Mouse (Mus musculus): Measurements from ENCODE around the gene Clstn3.
"Not testable (repeated sequence)": the region's sequence is repeated elsewhere in the genome, so short reads cannot be mapped to it uniquely, and the experiment has no call there.

Clstn3 gene

DNA sequence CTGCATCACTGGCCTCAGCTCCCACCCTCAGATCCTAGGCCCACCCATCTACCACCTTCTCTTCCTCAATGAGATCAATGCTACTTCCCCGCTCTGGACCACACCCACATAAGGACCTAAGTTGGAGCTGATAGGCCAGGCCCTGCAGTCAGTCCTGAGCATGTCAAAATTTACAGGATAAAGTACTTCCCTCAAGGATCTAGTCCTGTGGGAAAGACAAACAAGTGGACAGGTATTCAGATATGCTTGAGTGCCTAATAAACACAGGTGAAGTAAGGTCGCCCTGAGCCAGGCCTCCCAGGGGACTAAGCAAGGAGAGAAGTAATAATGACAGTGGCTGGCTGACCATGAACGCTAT, 15.0 kb upstream of the Clstn3 start:
- in situ Hi-C loops (cut with MboI, MseI) = no loop called here

DNA sequence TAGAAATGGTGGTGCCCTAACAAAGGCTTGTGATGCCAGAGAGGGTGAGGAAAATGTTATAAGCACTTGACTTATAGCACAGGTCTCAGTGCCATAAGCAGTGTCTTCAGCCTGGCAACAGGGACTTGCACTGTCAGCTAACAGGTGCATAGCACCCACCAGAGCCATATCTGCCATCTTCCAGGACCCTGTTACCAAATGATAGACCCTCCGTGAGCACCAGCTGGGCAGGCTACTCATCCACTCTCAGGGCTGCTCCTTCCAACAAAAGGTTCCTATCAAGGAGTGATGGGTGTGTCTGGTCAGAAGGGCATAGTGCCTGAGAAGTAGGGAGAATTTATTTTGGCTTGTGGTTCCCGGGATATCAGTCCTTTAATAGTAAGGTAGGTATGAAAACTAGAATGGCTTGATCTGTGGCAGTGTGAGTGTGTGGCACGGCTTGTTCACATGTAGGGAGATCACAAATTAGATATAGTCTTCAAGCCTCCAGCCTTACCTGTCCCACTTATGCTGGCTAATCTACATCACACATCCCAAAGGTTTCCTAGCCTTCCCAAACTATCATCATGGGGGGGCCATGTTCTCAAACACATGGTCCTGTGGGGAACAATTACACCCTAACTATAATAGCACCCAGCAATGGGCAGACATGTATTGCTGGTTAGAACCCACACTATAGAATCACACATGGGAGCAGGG, 14.4 kb upstream of the Clstn3 start:
- in situ Hi-C loops (cut with MboI, MseI) = no loop called here

DNA sequence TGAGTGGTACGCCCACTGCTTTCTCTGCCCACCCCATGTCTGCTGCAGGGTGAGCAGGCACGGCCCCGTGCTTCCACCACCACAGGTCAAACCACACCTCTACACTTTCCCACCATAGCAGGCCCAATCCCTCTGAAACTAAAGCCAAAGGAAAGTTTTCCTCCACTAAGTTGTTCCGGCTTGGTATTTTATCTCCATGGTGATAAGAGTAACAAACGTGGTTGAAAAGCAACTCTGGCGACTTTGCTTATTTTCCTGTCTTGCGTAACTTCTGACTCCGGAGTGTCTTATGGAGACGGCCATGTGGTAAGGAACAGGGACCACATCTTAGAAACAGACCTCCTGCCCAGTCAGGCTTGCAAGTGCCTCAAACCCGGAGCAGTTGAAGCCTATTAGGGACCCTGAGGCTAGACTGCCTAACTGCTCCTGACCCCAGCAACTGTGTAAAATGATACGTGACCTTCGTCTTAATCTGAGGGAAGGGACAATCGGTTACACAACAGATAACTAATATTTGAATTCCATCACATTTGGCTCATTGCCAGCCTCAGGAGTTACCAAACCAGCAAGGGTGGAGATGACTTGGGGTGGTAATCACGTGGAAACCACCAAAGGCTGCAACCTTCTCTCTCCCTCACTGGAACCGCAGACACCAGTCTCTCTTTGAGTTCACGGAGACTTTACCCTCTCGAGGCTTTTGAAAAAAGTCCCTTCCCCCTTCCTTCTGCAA, 13.5 kb upstream of the Clstn3 start:
- in situ Hi-C loops (cut with MboI, MseI) = no loop called here

DNA sequence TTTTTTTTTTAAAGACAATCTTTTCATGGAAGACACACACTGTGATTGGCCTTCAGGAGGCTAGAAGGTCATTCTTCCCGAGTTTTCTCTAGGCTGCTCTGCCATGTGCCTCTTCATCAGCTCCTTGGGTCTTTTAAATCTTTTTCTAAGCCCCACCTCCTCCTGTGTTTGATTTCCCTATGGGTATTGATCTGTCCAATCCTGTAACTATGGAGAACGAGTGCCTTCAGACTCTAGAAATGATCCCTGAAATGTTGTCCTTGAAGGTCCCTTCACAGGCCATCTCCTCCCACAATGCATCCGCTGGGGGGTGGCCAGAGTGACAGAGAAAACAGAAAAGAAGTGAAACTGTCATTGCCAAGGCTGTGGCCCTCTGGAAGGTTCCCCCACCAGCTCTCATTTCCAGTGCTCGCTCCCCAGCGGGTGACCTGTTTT, 12.6 kb upstream of the Clstn3 start:
- in situ Hi-C loops (cut with MboI, MseI) = no loop called here

GRCm38 (mm10) chr6:124476796-124477195, 12.2 kb upstream of the Clstn3 start:
- in situ Hi-C loops (cut with MboI, MseI) = no loop called here

DNA sequence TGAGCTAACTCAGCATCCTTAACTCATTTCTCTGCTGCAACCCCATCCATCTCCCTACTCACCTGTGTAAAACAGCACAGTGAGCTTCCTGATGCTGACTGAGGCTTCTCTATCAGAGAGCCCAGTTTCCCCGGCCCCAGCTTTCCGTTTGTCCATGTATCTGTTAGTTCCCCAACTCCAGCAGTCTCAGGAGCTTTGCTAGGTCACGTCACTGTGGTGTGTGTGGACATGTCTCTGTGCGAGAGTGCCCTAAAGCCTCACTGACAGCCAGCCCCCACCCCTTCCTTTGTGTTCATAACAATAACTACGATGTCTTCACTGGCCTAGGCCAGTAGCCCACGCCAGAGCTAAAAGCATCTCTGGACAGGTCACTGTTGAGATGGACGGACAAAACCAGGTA, 11.6 kb upstream of the Clstn3 start:
- in situ Hi-C loops (cut with MboI, MseI) = no loop called here

- in situ Hi-C loops (cut with MboI, MseI) = not testable (repeated sequence)
Observed at GRCm38 (mm10) chr6:124475335-124476075, 10.9 kb upstream of the Clstn3 start.

- in situ Hi-C loops (cut with MboI, MseI) = no loop called here
Observed at GRCm38 (mm10) chr6:124474621-124475020, 10.0 kb upstream of the Clstn3 start.

- in situ Hi-C loops (cut with MboI, MseI) = no loop called here
Observed at GRCm38 (mm10) chr6:124472801-124473200, 8.2 kb upstream of the Clstn3 start.

DNA sequence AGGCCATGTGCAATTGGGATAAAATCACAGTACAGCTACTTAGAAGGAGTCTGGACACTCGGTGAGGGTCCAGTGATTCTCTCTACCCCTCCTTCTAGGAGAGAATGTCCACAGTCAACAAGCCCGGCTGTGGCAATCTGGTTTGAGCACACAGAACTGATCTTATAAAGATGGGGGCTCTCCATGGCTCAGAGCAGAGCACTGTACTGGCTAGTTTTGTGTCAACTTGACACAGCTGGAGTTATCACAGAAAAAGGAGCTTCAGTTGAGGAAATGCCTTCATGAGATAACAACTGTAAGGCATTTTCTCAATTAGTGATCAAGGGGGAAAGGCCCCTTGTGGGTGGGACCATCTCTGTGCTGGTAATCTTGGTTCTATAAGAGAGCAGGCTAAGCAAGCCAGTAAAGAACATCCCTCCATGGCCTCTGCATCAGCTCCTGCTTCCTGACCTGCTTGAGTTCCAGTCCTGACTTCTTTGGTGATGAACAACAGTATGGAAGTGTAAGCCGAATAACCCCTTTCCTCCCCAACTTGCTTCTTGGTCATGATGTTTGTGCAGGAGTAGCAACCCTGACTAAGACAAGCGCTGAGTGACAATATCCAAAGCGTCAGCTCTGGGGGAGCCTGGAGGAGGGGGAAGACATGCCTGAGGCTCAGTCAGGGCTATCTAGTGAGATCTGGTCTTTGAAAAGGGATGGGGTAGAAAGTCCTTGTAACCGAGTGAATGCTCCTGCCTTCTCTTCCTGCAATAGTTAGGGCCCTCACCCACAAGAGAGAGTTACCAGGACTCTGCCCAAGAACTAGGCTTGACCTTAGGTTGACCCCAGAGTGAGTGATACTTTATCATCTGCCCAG, 7.4 kb upstream of the Clstn3 start:
- in situ Hi-C loops (cut with MboI, MseI) = not testable (repeated sequence)

GRCm38 (mm10) chr6:124471121-124471520, 6.5 kb upstream of the Clstn3 start:
- in situ Hi-C loops (cut with MboI, MseI) = no loop called here

- in situ Hi-C loops (cut with MboI, MseI) = no loop called here
Observed at GRCm38 (mm10) chr6:124465729-124466128, 1.1 kb upstream of the Clstn3 start.

- in situ Hi-C loops (cut with MboI, MseI) = no loop called here
Observed at GRCm38 (mm10) chr6:124465299-124465698, 705 bp upstream of the Clstn3 start.

DNA sequence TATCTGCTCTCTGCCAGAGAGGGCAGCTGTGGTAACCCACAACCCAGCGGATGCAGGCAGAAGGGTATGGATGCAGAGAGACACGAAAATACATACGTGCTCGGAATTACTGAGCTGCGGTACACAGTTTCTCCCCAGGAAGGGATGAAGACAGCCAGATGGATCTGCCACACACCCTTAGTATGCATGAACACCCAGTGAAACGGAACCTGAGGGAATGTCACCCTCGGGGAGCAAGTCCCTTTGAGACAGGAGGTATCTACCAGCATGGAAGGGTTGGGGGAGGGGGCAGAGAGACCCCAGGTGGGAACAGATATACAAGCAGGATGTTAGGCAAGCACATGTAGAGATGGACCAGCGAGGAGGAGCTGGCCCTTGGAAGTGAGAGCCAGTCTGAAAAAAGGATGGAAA, 708 bp downstream of the Clstn3 start:
- in situ Hi-C loops (cut with MboI, MseI) = no loop called here

- in situ Hi-C loops (cut with MboI, MseI) = no loop called here
Observed at GRCm38 (mm10) chr6:124459388-124459787, 5.2 kb downstream of the Clstn3 start.

- in situ Hi-C loops (cut with MboI, MseI) = no loop called here
Observed at GRCm38 (mm10) chr6:124458505-124458904, 6.1 kb downstream of the Clstn3 start.

GRCm38 (mm10) chr6:124457827-124458226, 6.8 kb downstream of the Clstn3 start:
- in situ Hi-C loops (cut with MboI, MseI) = no loop called here

DNA sequence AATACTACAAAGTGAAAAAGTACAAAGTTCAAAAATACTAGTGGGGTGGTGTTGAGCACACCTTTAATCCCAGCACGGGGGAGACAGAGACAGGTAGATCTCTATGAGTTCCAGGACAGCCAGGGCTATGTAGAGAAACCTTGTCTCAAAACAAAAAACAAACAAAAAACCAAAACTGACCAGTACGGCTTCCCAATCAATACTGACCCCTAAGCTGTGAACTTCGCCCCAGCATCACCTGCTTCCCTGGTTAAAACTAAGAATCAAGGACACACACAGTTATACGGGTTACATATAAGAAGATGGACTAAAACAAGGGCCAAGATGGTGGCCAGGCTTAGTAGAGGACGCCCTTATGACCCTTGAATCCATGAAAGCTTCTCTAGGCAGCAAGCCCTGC, 8.4 kb downstream of the Clstn3 start:
- in situ Hi-C loops (cut with MboI, MseI) = no loop called here

DNA sequence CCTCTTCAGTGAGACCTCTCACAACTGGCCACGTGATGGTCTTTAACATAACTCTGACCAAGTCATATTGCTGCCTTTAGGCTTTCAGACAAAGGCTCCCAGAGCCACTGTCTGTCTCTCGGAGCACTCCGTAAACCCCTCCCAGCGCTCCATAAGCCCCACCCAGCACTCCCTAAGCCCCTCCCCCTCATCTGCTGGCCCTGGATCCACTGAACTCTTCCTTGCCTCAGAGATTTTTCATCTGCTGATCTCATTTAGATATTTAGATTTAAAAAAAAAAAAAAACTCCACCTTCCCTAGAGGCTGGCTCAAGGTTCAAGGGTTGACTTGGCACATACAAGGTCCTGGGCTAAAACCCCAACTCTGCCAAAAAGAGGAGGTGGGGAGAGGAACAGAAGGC, 10.8 kb downstream of the Clstn3 start:
- in situ Hi-C loops (cut with MboI, MseI) = no loop called here

GRCm38 (mm10) chr6:124451995-124452394, 12.6 kb downstream of the Clstn3 start:
- in situ Hi-C loops (cut with MboI, MseI) = no loop called here

DNA sequence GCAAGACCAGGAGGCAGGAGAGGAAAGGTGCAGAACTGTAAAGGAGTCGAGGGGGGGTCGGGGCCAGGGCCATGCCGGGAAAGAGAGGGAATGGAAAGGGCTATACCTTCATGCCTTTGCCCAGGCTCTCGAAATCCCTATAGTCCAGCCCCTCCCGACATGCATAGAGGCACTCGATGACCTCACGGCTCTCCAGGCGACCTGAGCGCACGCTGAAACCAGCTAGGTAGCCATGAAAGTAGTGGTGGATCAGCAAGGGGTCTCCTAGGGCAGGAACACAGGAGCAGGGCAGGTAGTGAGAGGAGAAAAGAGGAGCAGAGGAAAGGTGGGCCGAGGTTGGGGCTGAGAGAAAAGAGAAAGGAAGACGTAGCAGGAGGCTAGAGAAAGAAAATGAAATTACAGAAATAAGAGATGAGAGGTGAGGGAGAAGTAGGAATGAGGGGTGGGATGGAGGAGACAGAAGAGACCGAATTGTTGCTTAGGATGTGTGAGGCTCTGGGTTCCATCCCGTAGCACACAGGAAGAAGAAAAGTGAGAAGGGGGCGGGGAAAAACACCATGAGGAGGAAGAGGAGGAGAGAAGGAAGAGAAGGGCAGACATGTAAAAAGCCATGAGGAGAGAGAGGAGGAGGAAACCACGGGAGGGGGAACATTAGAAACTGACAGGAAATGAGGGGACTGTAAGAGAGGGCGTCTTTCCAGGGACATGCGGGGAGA, 14.8 kb downstream of the Clstn3 start:
- in situ Hi-C loops (cut with MboI, MseI) = no loop called here
